Mouse (Mus musculus): ENCODE measurements around the gene Wee2.

The Wee2 gene

DNA sequence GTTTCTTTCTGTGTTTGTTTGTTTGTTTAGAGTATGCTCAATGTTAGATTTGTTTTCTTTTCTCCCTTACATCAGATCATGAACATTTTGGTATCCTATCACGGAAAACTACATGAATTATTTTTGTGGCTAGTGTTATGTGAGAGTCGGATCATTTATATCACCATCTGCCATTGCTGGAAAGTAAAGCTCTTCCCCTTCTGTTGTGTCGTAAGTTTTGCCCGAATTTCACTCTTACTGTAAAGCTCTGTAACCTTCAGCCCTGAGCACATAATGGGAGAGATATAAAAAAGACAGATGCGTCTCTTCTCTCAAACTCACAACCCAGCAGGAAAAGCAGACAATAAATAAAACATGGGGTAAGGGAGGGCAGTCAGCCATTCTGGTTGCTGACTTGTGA is at the start of gene Wee2:
TSS of gene Wee2 (plus strand) at position 153 of the 400 bp plus-strand sequence.
- no peak for DNase-seq

DNA sequence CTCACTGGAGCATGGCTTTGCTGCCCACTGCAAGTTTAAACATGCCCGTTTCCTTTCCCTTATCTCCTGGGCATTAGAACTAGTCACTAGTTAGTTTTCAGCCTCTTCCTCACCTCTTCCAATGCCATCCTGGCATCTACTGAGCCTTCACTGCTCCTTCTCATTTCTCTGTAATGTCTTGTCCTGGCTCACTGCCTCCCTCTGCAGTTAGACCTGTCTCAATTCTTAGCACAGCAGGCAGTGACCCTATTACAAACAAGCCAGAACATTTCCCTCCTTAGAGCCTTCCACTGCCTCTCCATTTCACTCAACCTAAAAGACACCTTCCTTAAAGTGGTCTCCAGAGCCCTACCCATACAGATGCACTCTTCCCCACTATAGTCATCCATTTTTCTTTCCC is 47.9 kb upstream of the Wee2 start:
- DNase-seq: peak; percentile 2

DNA sequence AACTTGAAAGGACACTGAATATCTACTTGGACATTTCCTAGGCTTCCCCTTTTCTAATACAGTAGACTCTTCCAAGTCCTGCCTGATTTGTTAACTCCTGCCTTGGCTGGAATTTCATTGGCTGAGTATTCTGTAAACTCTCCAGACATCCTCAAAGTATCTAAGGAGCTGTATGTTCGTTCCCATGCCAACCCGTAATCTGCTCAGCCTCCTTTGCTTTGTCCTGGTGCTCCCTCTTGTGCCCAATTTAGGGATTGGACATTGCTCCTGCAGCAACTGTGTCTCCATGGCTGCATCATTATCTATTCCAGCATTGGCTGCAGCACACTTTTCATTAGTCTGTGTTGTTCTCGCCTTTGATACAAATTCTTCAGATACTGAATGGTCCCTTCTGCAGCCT is 45.7 kb upstream of the Wee2 start:
- peak; percentile 81 for DNase-seq

DNA sequence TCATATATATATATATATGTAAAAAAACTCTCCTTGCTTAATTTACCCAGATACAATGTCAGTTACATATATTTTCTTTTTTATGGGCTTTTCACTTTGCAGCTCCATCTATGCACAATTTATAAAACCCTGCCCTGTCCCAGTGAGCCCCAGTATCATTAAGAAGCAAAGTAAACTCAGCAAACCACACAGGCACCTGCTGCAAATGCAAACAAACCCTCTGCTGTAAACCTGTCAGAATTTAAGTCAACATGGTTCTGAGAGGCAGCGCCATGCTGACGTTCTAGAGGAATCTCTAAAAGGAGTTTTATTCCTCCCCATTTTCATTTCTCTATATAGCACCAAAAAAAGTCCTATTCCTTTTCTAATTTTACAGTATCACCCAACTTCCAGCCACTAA is 36.9 kb upstream of the Wee2 start:
- DNase-seq: no peak

DNA sequence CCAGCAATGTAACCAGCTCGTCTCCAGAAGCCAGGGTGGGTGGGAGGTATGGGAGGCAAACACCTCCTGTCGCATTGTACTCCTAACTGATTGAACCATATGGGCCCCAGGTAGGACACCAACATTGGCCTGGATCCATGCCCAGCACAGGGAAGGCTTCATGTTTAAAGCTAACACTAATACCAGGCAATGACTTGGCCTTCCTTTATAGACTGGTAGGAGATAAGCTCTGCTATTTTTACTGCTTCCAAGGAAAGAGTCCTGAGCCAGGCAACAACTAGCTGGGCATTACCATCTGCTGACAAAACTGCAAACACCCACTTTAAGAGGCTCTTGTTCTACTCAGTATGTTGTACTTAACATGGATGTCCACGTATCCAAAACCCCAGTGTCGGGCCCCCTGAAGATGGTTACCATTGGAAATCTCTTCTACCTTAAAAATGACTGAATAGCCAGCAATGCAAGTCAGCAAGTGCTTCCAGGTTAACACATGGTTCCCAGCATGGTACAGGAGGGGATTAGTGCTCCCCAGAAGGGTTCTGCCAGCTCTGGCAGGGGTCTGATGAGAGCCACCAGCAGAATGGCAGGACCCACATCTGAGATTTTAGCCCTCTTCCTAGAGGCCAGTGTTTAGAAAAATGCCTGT is 35.1 kb upstream of the Wee2 start:
- no peak for DNase-seq

DNA sequence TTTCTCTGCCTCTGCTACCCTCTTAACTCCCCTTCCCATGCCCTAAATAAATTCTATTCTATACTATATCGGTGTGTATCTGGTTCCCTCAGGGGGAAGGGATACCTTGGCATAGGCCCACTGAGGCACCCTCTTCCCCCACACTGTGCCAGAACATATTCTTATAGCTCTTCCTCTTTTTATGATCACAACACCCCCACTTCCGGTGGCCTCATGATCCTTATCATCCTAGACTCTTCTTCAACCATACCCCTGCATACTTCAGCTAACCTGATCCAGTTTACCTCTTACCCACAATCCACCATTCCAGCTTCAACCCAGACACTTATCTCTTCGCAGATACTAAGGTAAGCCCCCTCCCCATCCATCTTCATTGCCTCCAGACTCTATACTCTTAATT is 27.8 kb upstream of the Wee2 start:
- no peak for DNase-seq

DNA sequence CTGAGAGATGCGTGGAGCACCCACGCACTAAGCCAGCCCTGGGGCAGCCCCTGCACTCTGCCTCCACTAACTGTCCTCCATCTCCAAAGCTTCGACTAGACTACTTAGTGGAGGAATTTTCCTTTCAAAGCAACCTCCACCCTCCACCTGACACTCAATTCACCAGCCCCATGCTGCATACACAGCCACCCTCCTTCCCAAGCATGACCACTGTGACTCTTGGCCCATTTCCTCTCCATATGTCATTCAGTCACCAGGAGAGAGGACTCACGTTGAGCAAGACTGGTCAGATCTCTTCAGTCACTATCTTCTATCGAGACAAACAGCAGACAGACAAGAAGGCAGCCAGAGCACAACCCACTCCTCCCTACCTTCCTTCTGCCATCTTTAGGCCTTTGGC is 25.8 kb upstream of the Wee2 start:
- no peak for DNase-seq

DNA sequence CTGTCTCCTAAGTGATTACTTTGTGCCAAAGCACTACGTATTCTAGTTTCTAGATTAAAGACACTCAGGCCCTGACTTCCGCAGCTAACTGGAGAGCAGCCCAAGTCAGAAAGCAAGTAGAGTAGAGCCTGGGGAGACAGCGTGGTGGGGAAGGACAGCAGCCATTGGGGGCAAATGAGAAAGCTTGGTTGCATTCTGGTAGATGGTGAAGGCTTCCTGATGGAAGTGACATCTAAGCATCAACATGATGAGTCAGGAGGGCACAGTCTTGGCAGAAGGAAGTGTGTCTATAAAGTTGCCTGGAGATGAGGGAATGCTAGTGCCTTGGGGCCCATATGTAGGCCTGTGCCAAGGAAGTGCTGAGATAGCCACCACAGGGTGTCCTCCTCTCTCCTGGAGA is 25.3 kb upstream of the Wee2 start:
- DNase-seq: no peak

DNA sequence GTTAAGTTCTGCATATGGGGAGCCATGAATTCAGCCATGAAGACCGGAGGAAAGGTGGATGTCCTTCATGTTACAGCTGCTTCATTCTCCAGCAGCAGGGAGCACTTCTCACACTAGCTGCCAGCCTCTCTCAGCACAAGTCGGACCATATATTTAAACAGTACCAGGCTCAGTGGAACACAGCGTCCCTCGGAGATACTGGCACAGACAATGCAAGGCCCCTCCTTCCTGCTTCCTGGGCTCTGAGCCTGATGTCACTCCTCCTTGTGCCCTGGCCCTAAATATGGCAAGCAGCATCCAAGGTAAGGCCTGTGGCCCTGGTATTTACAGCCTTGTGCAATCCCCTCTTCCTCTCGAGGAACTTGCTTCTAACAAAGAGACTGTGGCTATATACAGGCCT is 23.1 kb upstream of the Wee2 start:
- no peak for DNase-seq

DNA sequence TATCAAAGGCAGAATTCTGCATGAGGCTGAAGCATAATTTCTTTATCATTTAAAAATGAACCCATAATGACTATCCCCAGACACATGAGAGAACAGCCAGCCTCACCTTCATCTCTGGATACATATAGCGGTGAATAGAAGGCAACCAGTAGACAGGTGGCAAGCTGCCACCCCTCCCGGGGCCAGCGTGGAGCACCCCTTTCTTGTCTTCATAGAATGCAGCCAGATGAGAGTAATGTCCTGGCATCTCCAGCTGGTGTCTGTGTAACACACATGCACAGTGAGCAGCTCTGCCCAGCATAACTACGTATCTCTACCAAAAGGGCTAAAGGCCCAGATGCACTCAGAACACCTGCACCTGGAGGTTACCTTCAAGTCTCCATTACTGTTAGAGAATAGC is 20.5 kb upstream of the Wee2 start:
- no peak for DNase-seq

DNA sequence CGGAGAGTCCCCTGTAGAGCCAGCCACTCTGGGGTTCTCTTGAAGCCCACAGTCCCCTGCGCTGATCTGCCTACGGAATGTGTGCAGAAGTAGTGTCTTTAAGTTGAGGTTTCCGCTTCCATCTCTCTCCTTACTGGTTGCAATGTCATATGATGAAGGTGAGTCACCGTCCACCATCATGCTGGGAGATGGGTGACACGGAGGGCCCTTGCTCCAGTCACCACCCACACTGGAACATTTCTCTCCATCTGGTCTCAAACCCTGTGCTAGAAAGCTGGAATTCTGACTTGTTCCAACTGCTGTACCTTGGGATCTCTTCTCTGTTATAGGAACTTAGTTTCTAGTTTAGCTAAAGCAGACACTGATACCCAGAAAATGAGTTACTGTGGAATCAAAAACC is 17.8 kb upstream of the Wee2 start:
- no peak for DNase-seq

DNA sequence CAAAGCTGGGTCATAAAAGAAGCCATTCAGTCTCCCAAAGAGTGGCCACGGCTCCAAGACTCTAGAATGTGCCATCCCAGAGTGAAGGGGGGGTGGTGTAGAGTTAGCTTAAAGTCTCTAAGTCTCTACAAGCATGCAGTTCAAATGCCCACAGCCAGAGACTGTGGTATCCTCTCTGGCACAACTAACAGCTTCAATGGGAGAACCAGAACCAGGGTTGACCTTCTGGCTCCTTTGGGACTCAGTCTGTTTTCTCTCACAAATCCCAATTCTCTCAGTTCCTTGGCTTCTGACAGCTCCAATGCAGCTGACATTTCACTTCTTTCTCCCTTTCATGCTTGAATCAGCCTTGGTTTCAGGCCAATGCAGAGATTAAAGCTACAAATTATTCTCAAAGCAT is 15.9 kb upstream of the Wee2 start:
- DNase-seq: no peak

DNA sequence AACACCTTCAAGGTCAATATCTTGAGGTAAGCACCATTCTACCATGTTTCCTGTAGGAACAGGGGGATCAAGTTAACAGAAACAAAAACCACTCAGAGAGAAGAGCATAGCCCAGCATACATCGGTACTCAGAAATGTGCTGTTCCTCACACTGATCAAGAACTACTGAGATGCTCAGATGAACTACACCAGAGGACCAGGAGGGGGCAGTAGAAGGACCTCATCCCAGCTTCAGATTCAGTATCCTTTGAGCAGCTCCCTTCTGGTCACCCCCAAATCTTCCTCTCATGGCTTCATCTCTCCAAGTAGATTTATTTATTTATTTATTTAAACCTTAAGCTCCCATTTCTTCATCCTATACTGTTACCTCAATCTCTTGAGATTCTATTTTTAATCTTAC is 15.1 kb upstream of the Wee2 start:
- DNase-seq: peak; percentile 45

DNA sequence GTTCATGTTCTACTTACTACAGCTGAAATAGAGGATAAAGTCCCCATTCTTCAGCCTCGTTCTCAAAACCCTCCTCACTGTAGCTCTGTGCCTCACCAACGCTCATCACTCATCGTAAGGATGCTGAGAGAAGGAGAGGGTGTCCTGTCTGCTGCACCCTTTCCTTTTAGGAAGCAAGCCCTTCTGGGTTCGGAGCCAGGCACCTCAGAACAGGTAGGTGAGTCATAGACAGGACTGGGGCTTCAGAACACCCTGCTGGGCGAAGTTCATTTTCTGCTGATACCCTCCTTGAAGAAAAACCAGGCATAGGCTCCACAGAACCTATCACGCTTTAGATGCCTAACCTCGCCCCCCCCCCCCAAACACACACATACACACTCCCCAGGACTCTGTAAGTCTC is 11.4 kb upstream of the Wee2 start:
- DNase-seq: no peak

DNA sequence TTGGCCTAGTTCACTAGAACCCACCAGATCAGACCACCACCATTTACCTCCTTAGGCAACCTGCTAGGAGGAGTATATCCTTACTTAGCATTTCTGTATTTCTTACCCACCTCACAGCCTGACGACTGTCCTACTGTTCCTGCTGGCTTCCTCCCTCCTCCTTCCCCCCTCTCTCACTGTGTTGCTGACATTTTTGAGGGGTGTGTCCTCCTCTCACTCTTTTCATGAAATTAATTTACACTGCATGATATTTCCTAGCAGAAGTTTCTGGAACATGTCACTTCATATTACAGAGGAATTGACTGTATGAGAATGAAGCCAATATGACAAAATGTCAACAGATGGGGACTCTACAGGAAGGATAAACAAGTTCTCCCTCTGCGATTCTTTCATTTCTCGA is 10.2 kb upstream of the Wee2 start:
- DNase-seq: no peak

DNA sequence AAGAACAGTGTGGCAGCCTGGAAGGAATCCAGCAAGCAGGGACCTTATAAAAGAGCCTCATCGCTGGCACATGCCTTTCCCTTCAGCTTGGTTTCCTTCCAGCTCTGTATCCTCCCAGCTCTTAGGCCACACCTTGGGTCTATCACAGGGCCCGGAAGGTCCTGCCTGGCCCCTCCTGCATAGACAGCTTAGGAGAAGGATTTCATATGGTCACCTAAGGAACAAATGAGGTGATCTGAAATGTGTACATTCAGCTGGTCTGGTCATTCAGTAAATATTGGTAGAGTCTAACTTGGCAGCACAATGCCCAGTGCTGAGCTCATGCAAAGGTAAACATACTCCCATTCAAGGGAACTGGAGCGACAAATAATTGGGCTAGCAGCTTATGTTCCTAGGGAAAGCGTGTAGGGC is 9.4 kb upstream of the Wee2 start:
- no peak for DNase-seq

DNA sequence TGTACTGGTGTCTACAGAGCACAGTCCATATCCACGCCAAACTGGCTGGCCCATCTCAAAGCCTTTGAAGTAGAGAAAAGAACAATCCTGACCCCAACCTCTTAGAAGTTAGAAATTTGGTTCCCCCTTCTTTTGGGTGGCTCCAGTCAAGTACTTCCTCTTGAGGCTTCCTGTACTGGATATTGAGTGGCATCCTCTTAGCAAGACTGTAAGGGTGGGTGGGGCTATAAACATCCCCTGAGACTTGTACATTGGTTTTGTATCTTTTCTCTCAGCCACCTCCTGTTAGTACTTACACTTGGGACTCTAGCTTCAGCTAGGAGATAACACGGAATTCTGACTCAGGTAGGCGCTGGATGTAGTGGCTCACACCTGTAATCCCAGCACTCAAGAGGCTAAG is 8.6 kb upstream of the Wee2 start:
- no peak for DNase-seq

DNA sequence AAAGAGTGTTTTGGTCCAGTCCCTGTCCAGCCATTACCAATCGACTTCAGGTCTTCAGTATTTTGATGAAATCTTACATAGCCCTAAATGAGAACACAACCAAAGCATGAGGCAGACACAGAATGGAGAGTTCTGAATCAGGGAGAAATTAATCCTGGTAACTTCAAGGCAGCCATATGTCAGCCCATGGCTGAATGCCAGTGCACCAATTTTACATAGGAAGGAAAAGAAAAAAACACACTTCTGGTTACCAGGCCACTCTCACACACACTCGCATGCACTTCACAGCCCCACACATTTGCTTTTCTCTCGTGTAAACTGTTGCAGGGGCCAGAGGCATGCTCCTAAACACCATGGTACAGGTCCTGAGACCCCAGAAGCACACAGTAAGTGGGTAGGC is 8.0 kb upstream of the Wee2 start:
- no peak for DNase-seq

DNA sequence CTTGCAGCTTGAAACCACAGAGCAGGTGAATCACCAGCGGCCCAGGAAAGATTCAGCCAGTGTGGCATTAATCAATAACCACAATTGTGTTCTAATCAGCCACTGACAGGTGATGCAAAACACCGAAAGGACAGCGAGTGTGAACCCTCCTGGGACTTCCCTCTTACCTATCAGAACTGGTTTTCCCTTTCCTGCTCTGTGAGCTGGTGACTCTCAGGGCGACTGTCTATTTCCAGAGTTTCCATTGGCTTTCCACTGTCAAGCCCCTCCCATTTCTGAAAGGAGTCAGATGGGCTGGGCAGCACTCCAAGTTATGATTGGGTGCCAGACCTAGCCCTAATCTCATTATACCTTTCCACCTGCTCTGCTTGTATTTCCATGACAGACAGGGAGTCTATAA is 7.5 kb upstream of the Wee2 start:
- no peak for DNase-seq

DNA sequence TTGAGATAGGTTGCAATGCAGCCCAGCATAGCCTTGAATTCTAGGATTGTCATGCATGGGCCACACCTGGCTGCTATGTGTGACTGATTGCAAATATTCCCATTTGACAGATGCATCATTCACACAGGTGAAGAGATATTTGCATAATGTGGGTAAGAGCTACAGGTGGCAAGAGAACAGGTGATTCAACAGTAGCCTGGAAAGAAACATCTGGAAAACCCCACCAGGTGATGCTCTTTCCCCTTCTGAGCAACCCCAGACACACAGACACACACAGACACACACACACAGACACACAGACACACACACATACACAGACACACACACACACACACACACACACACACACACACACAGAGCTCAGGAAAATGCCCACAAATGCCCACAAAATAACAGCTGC is 7.1 kb upstream of the Wee2 start:
- DNase-seq: no peak

DNA sequence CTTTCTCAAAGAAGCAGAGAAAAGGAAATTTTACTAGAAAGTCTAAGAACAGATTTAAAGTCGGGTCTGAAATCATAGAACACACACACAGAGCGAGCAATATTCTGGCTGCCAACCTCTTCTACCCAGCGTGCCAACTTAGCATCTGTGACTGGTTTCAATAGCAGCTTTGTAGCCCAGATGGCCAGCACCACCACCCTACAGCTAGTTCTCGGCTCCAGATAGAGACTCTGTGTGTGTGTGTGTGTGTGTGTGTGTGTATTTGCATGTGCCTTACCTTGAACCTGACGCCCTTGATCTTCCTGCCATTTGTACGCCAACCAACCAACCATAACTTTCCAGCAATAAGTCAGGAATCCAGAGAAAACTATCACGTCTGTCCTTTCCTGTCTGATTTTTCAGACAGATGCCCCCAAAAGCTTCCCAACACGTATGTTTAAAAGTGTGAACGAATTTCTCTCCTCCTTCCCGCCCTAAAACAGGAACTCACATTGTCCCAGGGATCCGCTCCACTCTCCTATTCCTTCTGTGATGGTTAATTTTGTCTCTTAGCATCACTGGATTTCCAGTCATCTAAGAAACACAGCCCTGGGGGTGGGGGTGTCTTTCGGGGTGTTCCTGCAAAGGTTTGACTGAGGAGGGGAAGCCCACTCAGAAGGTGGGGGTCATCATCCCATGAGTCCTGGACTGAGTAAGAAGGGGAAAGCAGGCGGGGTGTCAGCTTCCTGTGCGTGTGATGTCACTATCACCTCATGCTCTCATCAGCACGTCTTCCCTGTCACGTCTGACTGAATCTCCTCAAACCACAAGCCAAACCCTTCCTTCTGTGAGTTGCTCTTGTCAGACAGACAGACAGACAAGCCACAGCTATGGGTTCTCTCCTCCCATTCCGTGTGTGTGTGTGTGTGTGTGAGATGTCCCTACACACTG is 6.3 kb upstream of the Wee2 start:
- DNase-seq: no peak

DNA sequence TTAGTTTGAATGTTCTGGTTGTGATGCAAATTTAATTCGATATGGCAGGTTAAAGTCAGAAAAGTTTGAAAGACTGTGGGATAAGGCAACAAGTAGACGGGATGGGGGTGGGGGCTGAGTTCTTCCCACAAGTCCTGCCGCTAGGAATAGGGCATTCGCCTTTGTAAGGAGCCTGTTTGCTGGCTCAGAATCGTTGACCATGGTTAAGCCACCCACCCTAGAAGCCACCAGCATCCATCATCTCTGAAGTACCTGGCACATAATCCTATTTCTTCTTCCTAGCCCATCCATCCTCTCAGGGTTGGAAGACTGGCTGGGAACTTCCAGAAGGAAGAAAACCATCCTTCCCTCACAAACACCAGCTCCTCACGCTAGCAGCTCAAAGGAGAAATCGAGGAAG is 4.2 kb upstream of the Wee2 start:
- DNase-seq: no peak

DNA sequence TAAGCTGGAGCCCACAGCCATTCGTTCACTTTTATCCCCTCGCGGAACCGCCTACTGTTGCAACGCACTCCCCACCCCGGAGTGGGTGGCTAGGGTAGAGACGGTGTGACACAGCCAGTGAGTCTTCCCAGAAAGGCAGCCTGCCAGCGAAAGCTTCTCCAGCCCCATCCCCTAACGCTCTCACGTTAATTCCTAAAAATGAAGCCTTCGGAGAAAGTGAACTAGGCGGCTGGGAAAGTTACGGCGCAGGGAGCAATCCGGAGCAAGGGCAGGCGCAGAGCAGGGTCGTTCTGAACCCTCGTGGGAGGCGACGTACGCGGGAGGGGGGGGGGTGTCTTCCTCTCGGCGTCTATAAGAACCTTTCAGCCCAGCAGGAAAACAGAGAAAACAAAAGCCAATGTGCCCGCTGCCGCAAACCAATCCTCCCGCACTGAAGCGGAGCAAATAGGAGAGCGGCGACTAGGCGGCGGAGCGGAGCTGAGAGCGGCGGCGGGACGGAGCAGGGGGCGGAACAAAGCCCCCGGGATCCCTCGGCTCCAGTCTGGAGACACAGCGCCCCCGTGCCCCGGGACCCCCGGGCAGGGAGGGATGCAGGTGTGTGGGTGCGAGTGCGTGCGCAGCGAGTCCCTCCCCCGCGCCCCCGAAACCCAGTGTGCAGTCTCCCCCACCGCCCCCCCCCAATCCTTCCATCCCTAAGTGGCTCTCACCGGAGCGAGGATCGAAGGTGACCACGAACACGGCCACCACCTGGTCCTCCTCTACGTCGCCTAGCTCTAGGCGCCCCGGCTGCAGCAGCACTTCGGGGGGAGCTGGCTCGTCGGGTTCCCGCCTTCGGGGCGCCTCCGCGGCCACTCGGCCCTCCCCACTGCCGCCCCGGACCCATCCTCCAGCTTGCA is 3.5 kb upstream of the Wee2 start:
- DNase-seq: peak; percentile 75

DNA sequence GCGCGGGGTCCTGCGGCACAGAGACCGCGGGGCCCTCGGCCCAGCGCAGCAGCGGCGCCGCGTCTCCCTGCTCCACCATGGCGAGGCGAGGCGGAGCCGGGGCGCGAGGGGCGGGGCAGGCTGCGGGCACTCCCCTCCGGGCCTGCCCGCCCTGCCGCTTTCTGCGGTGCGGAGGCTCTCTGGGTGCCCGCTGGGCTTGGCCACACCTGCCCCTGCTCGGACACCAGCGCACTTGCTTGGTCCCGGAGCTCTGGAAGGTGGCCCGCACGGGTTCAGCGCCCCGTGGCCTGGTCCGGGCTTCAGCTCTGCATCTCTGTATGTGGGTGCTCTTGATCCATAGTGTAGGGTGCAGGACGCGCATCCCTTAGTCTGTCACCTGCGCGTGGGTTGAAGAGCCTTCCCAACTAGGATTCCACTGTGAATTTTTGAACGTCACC is 2.8 kb upstream of the Wee2 start, which contains the start of gene E330009J07Rik:
TSS of gene E330009J07Rik (minus strand) at position 89 of the 437 bp plus-strand sequence.
- DNase-seq: peak; percentile 89
